Mouse (Mus musculus): Measurements from ENCODE around the gene Htt. TPM values are rescaled to one million over a fixed set of nuclear protein-coding genes. Genes with fewer than 3 reads are reported as not detected.

Htt gene
- total RNA-seq, 1 experiment from 2014 or later: 35.4 TPM

DNA sequence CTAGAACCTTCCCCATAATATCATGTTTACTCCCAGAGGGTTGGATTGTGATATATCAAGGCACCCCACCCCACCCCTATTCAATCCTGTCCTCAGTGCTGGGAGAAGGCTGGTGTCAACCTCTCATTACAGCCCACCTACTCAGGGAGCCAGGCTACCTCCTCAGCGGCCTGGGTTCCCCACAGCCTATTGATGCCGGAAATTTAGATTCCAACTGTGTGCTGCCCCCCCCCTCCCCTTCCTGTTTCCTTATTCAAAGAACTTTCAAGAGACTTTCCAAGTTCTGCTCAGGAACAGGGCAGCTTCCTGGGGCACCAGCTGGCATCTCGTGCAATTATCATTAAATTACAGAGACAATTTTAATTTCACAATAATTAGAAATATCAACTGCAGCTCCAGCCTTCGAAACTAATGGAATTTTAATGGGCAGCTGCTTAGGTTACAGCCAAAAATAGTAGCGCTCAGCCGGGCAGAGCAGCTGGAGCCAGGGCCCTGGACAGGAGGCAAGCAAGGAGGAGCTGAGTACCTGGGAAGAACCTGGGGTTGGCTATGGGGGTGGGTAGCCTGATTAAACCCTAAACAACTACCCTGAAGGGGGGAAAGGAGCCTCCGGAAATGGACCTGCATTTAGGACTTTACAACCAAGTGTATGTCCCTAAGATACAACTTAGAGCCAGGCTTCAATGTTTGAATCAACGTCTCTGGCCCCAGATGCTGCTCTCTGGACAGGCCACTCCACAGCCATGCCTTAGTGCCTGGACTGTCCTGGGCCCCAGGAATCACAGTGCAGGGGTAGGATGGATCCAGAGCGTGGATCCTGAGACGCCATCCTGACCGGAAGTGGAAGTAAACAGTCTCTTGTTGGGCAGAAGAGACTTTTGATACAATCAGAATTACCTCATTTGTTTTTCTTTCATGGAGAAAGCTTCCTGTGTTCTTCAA, 170.2 kb downstream of the Htt start:
- no peak for DNase-seq

DNA sequence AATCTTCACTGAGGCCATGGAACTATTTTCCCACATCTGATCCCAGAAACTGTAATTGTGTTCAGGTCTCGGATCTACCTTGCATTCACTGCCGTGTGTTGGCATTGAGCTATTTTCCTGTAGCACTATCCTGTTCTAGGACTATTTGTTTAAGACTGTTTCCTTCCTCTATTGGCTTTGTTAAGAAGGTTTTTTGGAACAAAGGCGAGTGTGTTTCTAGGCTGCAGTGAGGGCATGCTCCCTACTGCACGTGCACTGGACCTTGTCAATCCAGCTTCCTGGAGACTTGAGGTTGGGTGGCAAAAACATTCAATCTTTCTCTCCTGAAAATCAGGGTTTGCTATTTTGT, 170.9 kb downstream of the Htt start:
- no peak for DNase-seq

DNA sequence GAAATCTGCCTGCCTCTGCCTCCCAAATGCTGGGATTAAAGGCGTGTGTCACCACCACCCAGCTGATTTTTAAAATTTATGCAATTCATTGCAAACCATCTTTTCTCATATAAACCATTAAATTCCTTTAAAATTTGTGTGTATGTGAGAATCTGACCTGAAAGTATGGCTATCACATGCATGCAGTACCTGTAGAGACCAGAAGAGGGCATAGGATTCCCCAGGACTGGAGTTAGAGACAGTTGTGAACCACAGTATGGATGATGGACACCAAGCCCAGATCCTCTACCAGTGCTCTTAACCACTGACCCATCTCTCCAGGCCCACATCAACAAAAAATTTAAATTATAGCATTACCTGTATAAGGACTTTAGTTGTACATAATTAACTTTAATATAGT, 171.9 kb downstream of the Htt start:
- no peak for DNase-seq

DNA sequence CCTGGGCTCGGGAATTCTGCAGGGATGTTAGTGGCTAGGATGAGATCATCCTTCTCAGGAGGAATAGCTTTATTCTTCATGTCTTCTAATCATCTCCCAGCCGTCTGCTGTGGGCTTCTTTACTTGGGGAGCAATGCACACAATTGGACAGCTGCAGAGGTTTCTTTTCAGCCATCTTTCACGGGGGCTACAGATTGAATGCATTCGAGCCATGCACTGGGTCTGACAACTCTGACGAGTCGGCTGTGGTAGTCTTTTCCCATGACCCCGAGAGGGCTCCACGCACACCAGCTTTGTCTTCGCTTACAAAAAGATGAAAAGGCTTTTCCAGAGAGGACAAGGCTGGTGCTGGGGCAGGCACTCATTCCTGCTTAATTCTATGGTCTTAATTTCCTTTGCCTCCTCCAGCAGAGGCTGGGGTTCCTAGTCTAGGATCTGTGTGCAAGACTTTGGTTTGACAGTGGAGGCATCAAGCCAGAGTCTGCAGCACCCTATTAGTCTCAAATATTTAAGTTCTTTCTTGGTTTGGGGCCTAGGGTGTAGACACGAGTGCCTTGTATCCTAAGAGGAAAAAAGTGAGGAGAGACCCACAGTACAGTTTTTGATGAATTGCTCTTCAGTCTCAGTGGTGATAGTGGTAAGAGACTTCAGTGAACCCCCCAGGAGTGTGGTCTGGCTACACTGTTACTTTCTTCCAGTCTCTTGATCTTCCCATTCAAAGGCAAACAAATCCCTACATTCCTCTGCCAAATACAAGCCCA, 180.3 kb downstream of the Htt start:
- no peak for DNase-seq

- DNase-seq: no peak
These were observed 181.9 kb downstream of the Htt start for GRCm38 (mm10) chr5:34943428-34943827.

DNA sequence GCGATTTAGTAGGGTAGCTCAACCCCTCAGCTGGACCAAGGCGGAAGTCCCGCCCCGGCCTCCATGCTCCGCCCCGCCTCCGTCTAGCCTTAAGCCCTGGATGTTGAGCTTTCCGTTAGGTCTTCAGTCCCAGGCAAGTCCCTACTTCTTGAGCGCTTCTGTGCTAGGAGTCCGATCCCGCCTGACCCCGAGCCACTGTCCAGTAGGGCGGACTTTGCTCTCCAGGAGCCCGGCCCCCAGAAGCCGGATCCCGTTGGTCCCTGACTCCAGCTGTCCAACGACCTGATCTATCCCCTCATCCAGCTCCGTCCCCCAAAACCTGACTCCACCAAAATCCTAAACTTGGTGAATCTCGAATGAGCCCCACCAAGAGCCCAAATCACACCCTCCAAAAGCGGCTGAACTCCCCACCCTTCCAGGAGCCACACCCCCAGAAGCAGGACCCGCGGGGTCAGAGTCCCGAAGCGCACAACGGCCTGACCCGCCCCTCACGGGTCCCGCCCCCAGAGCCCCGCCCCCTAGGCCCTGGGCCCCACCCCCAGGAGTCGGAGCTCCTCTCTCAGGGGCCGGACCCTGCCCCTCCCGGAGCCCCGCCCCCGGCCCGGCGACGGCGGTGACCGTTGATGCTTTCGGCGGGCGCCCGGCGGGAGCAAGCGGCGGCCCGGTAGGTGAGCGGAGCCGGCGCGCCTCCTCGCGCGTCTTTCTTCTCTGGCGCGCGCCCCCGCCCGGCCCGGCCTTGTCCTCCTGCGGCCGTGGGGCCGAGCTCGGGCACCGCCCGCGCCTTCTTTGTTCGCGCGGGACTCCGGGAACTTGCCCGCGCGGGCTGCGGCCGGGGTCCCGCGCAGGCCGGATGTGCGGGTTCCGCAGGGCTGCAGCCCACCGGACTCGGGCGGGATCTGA, 187.6 kb downstream of the Htt start, which contains the start of gene Rgs12:
Rgs12 (plus strand) TSS at position 585 of the 900 bp plus-strand sequence.
- DNase-seq: peak; percentile 93

DNA sequence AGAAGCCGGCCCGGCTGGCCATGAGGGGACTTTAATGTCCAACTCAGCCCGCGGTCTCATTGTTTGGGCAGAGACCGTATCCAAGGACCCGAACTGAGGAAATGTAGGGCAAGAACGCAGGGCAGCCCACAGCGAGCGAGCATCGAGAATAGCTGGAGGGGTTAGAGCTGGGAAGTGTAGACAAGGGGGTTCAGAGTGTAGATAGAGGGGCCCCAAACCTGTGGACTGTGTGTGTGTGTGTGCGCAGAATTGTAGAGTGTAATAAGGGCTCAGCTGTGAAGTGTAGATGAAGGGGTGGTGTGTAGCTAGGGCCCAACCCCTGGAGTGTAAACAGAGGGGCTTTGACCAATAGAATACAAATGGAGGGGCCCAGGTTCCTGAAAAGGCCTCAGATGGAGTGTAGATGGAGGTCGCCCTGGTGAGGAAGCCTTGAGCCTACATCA, 188.2 kb downstream of the Htt start:
- no peak for DNase-seq

DNA sequence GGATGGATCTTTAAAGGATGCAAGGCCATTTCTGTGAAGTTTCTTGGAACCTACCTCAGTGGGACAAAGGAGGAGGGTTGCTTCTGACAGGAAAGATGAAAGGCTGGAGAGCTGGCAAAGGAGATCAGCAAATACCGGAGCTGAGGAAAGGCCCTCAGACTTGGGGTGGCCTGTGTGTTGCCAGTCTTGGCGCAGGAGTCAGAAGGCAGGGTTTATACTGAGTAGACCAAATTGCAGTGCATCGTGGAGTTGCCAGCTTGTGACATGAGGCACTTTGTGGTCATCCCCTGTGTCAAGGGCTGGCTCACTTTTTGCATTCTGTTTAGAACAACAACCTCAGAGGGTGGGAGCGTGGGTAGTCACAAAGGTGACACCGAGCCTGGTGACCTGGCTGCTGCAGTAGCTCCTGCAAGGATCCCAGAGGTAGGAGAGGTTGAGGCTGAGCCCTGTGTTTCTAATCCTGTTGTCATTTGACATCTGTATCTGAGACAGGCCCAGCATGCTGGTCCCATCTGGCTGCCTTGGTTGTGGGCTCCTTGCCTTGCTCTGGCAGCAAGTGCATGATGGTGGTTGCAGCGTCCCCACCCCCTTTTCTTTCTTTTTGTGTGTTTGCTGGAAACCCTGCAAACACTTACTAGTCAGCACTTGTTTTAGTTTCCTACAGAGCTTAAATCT, 189.1 kb downstream of the Htt start:
- no peak for DNase-seq

DNA sequence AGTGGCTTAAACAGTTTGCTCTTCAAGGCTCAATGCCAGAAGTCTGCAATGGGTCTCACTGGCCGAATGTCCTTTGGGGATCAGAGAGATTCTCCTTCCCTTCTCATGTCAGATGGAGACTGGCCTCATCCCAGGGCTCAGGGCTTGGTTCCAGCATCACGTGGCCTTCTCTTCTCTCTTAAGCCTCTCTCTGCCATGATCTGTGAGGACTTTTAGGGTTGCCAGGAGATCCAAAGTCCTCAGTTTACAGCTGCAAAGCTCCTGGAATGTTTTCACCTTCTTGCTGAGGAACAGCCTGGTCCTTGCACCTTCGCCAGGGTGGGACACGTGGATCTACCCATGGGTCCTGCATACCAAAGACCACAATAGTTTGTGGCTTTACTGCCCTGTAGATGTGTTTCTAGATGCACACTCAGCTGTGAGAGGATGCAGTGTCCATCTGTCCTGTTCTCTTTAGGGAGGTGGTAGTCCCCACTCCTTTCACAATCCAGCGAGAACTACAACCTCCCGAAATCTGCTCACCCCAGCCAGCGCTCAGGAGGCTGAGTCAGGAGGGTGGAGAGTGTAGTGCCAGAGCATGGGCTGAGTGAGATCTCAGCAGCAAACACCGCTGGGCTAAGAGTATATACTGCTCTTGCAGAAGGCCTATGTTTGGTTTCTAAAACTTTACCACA, 189.8 kb downstream of the Htt start:
- no peak for DNase-seq

GRCm38 (mm10) chr5:34954508-34954907, 193.0 kb downstream of the Htt start:
- DNase-seq: no peak

DNA sequence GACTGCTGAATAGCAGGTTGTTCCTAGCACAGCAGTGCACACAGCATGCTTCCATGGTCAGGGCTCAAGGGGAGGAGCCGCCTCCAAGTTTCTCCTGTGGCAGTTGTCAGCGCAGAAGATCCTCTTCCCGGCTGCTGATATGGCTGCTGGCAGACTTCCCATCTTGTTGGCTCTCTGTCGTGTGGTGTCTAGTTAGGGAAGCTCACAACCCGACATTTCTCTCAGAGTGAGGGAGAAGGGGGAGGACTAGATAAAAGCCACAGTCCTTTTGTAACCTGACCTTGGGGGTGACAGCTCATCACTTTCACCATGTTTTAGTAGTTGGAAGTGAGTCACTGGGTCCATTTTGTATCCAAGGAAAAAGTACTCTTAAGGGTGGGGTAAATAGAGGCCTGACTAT, 194.1 kb downstream of the Htt start:
- DNase-seq: peak; percentile 74

GRCm38 (mm10) chr5:34956151-34956550, 194.6 kb downstream of the Htt start:
- no peak for DNase-seq

- peak; percentile 44 for DNase-seq
These were observed 195.5 kb downstream of the Htt start for GRCm38 (mm10) chr5:34957015-34957414.

DNA sequence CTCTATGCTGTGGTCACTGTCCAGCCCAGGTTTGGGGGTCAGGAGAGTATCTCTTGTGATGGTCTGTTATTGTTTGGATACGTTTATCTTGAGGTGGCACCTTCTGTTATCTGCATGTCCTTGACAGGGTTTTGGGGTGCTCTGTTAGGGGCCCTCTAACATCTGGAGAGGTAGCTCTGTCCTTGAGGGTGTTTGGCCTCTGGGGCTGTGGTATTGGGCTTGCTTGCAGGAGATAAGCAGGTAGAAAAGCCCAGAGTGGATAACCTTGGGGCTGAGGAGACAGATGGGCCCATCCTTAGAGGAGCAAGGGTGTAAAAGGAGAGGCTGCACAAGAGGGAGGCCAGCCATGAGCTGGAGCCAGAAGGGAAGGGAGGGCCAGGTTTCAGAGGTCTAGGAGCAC, 198.5 kb downstream of the Htt start:
- DNase-seq: no peak

Small RNA genes lying within 50 kb of the gene (microRNA-seq; reads per million reads assigned to microRNA genes)
- gene Mir467g: 0 reads per million in 2 experiments

Other genes with a start within 250 kb of the Htt start
- 14.9 and 24.7 TPM in 2 replicates for gene Tnip2, start 247.7 kb upstream of the Htt start, total RNA-seq (2021)
- 16.6 and 19.9 TPM in 2 replicates for gene Sh3bp2, start 235.9 kb upstream of the Htt start, total RNA-seq (2021)
- 139 and 181 TPM in 2 replicates for gene Add1, start 188.1 kb upstream of the Htt start, total RNA-seq (2021)
- gene Mfsd10, start 124.5 kb upstream of the Htt start, total RNA-seq (2021): 39.1 and 40.4 TPM in 2 replicates
- 21.3 and 24.9 TPM in 2 replicates for gene Nop14, start 101.6 kb upstream of the Htt start, total RNA-seq (2021)
- 2.4 and 3.9 TPM in 2 replicates for gene Grk4, start 101.4 kb upstream of the Htt start, total RNA-seq (2021)
- 1.2 and 1.8 TPM in 2 replicates for gene Msantd1, start 146.3 kb downstream of the Htt start, total RNA-seq (2021)
- gene Rgs12, start 187.7 kb downstream of the Htt start, total RNA-seq (2021): 33.3 and 42.1 TPM in 2 replicates

Data from adrenal gland, postnatal 25 days (tissue).